In genomic region chr6:99024588-99024987, GRCm38 (mm10) we compare ENCODE assay signal across 11 mouse cellular contexts.
DNase-seq lines count a peak whose midpoint lies in the region; ATAC-seq and TF ChIP-seq lines count a peak whose summit lies in the region.
"Had no signal": no experiment of that assay in that cellular context is flagged by ENCODE, and none has a peak within 500 bp of the region (broad histone marks: within the 10 kb centered on the region; RNA-seq: fewer than 3 reads in every experiment).

No protein-coding gene starts in this region.

- peaks cover 23% of the 10 kb centered on the region for H3K4me1 ChIP-seq in heart, postnatal 0 days (ENCODE audit: control insufficient read depth, insufficient read depth)
- H3K4me1 ChIP-seq in bone marrow macrophage, adult 2 months (ENCODE audit: control insufficient read depth, insufficient read depth, low read length), result peaks cover 21% of the 10 kb centered on the region
- H3K4me1 ChIP-seq in forebrain, embryonic 15.5 days, result peaks cover 29% of the 10 kb centered on the region
- peaks cover 34% of the 10 kb centered on the region for H3K4me1 ChIP-seq in midbrain, embryonic 14.5 days (ENCODE audit: control insufficient read depth, insufficient read depth, low read length)

- H3K27me3 ChIP-seq in heart, postnatal 0 days (ENCODE audit: control insufficient read depth, insufficient read depth, low read length), result no peaks in the 10 kb centered on the region
- 0 out of 2 replicates have a peak, but pooled peaks cover 3% of the 10 kb centered on the region for H3K27me3 ChIP-seq in forebrain, embryonic 15.5 days
- no peaks in the 10 kb centered on the region for H3K27me3 ChIP-seq in midbrain, embryonic 14.5 days (ENCODE audit: control insufficient read depth, insufficient read depth, low read length)

- no peaks in the 10 kb centered on the region for H3K36me3 ChIP-seq in heart, postnatal 0 days (replicated peaks; ENCODE audit: control insufficient read depth, insufficient read depth, low read length)
- no peaks in the 10 kb centered on the region for H3K36me3 ChIP-seq in forebrain, embryonic 15.5 days
- H3K36me3 ChIP-seq in midbrain, embryonic 14.5 days (ENCODE audit: control insufficient read depth, insufficient read depth, low read length), result no peaks in the 10 kb centered on the region

- no peak overlapping the region for H3K27ac ChIP-seq in heart, postnatal 0 days (ENCODE audit: low read depth)
- H3K27ac ChIP-seq in bone marrow macrophage, adult 2 months (ENCODE audit: insufficient read depth, low read depth, low read length), result peak overlapping the region; percentile 74
- H3K27ac ChIP-seq in forebrain, embryonic 15.5 days (replicated peaks), result peak overlapping the region; percentile 9; the same call in 1 of the 2 replicates
- no peak overlapping the region for H3K27ac ChIP-seq in midbrain, embryonic 14.5 days (replicated peaks; ENCODE audit: low read depth, low read length)

- H3K9me3 ChIP-seq in heart, postnatal 0 days (replicated peaks; ENCODE audit: control insufficient read depth, low read length), result no peaks in the 10 kb centered on the region
- no peaks in the 10 kb centered on the region for H3K9me3 ChIP-seq in forebrain, embryonic 15.5 days
- H3K9me3 ChIP-seq in midbrain, embryonic 14.5 days (ENCODE audit: control insufficient read depth, low read length), result no peaks in the 10 kb centered on the region

- DNase-seq in heart, postnatal 0 days (ENCODE audit: low spot score), result no peak
- DNase-seq in heart, adult 8-10 months (ENCODE audit: low spot score), result no peak
- DNase-seq in midbrain, embryonic 14.5 days, result no peak
- DNase-seq in left cerebral cortex, adult 8-10 months (ENCODE audit: low spot score in 2 of 2), result no peak
- no peak for DNase-seq in T-cell, adult 2 months (ENCODE audit: low spot score)
- no peak for DNase-seq in urinary bladder, adult 2 months (ENCODE audit: low spot score)
- DNase-seq: adrenal gland, postnatal 36 days; thymus, postnatal 25 days had no signal

- no peak for TF ChIP-seq CTCF in heart, postnatal 0 days (IDR thresholded peaks at IDR 0.05; ENCODE audit: low read depth)
- TF ChIP-seq CTCF in bone marrow macrophage, adult 2 months (IDR thresholded peaks at IDR 0.05; ENCODE audit: low read depth, low read length), result no peak

- H3K9ac ChIP-seq in heart, postnatal 0 days (replicated peaks; ENCODE audit: low read depth, low read length), result no peak overlapping the region; the same call in 1 of the 2 replicates
- H3K9ac ChIP-seq in forebrain, embryonic 15.5 days (replicated peaks), result 0 out of 2 replicates have a peak overlapping the region, but pooled peaks have one; percentile 22
- H3K9ac ChIP-seq in midbrain, embryonic 14.5 days (replicated peaks; ENCODE audit: low read length), result no peak overlapping the region

- no peak overlapping the region for H3K4me3 ChIP-seq in heart, postnatal 0 days (ENCODE audit: low read depth, low read length)
- H3K4me3 ChIP-seq in bone marrow macrophage, adult 2 months (ENCODE audit: insufficient read depth, low read length), result peak overlapping the region; percentile 37
- H3K4me3 ChIP-seq in forebrain, embryonic 15.5 days, result peak overlapping the region; percentile 18
- no peak overlapping the region for H3K4me3 ChIP-seq in midbrain, embryonic 14.5 days (replicated peaks; ENCODE audit: low read depth, low read length)
- H3K4me3 ChIP-seq: myocyte had no signal

- H3K4me2 ChIP-seq in heart, postnatal 0 days (ENCODE audit: low read depth, low read length), result peak overlapping the region; percentile 81
- H3K4me2 ChIP-seq in forebrain, embryonic 15.5 days (replicated peaks), result peak overlapping the region; percentile 14; the same call in 1 of the 2 replicates
- H3K4me2 ChIP-seq in midbrain, embryonic 14.5 days (ENCODE audit: low read length), result peak overlapping the region; percentile 45

- no peak for TF ChIP-seq EP300 in heart, postnatal 0 days (IDR thresholded peaks at IDR 0.05; ENCODE audit: low read depth)

- no peak for ATAC-seq in heart, postnatal 0 days (ENCODE audit: insufficient read depth, low read depth)
- ATAC-seq in forebrain, embryonic 15.5 days (replicated peaks), result no peak
- ATAC-seq in midbrain, embryonic 14.5 days (ENCODE audit: low FRiP score, low TSS enrichment), result no peak

- no peak for TF ChIP-seq POLR2A in bone marrow macrophage, adult 2 months (IDR thresholded peaks at IDR 0.05; ENCODE audit: borderline replicate concordance, low read depth, low read length)

- 33% methylated on average over 9 of the region's 9 CpGs for WGBS in heart, postnatal 0 days
- whole genome bisulfite sequencing in forebrain, embryonic 15.5 days, result 42% methylated on average over 9 of the region's 9 CpGs
- 40% methylated on average over 9 of the region's 9 CpGs for WGBS in midbrain, embryonic 14.5 days

Comparison
In these comparisons a context has a peak if more than half of its experiments do, and no peak if none do; other contexts are left out.
1. H3K27ac ChIP-seq: peak in bone marrow macrophage, adult 2 months (single experiment) and forebrain, embryonic 15.5 days (single experiment); none in heart, postnatal 0 days (single experiment) and midbrain, embryonic 14.5 days (single experiment).
2. H3K4me2 ChIP-seq: peak in every context shown above with its lines; median percentile 81 in heart, postnatal 0 days; 45 in midbrain, embryonic 14.5 days; 14 in forebrain, embryonic 15.5 days.
3. H3K4me3 ChIP-seq: peak in bone marrow macrophage, adult 2 months (single experiment) and forebrain, embryonic 15.5 days (single experiment); none in heart, postnatal 0 days (single experiment) and midbrain, embryonic 14.5 days (single experiment).